Mouse (Mus musculus) cerebellum, adult 2 months (tissue): Measurements from ENCODE around the gene Zfp978.
"Not testable (repeated sequence)": the region's sequence is repeated elsewhere in the genome, so short reads cannot be mapped to it uniquely, and the experiment has no call there.

Experiments used
- CTCF ChIP-seq: fragments of 200-500 bp; IDR thresholded peaks from 2 replicates; pipeline ENCODE4 v1.5.1; 2011; ENCODE audit warnings: low read depth, mild to moderate bottlenecking, control low read depth, low read length, moderate library complexity, borderline replicate concordance; ENCODE audit not compliant: insufficient read depth
- POLR2A ChIP-seq: fragments of 200-500 bp; IDR thresholded peaks from 2 replicates; pipeline ENCODE4 v1.6.1; 2011; ENCODE audit warnings: low read length, control low read depth, borderline replicate concordance; ENCODE audit not compliant: insufficient read depth

GRCm38 (mm10) chr4:147357195-147357594, 3.9 kb upstream of the Zfp978 start:
- not testable (repeated sequence) for TF ChIP-seq CTCF, POLR2A
